Mouse (Mus musculus): Measurements from ENCODE around the gene Foxk2. TPM values are rescaled to one million over a fixed set of nuclear protein-coding genes. Genes with fewer than 3 reads are reported as not detected.
"Not testable (repeated sequence)": the region's sequence is repeated elsewhere in the genome, so short reads cannot be mapped to it uniquely, and the experiment has no call there.

The Foxk2 gene
- polyA plus RNA-seq, 3 experiments from 2014 or later: 6.3 to 8.5 (median 6.6) TPM

DNA sequence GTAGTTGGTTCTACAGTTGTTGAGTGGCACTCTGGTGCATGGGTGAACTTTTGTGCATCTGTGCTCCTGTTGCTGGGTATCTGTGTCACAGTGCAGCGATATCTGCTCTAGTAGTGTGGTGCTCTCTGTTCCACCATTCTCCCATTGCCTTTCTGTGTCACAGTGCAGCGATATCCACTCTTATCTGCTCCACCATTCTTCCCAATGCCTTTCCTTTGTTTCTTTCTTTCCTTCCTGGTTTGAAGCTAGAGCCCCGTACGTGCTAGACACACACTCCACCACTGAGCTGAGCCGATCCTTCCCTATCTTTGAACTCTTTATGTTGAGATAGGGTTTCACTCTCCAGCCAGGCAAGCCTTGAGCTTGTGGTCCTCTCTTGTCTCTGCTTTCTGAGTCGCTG, 23.1 kb downstream of the Foxk2 start:
- no peak for ATAC-seq

DNA sequence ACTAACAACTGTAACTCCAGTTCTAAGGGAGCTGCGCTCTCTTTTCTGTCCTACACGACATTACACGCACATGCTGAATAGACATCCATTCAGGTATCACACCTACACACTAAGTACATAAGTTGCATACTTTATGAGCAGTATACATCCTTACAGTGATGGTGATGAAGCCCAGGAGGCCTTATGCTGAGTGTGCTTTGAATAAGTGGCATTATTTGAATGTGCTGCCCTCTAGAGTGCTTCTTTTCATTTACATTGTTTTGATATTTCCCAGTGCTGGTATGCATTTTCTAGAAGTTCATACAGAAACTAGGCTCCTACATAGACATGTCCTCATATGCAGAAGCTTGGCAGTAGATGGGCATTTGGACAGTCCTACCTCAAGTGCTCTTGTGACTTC, 30.1 kb downstream of the Foxk2 start:
- no peak for ATAC-seq

DNA sequence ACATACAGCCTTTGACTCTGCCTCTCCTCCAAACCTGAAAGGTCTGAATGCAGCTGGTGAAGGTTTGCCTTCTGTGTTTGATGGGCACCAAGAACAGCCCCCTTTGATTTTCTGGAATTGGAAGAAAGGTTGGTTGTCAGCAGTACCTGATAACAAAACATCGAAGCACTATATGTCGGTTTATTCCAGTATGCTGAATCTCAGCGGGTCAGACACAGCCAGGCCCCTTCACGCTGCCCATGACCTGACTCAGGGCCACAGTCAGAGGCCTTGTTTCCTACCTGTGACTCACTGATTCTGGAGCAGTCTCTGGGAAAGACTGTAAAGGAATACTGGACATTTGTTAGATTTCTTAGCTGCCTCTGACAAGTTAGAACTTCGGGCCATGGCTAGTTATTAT, 35.0 kb downstream of the Foxk2 start:
- ATAC-seq: no peak

DNA sequence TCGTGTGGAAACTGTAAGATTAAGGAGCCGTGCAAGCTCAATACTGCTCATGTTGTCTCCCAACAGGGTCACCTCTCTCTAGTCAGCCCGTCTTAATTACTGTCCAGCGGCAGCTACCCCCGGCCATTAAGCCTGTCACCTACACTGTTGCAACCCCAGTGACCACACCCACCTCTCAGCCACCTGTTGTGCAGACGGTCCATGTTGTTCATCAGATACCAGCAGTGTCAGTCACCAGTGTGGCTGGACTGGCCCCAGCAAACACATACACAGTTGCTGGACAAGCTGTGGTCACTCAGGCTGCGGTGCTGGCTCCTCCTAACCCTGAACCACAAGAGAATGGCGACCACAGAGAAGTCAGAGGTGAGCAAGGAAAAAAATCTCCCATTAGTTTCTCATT, 38.7 kb downstream of the Foxk2 start:
- ATAC-seq: no peak

DNA sequence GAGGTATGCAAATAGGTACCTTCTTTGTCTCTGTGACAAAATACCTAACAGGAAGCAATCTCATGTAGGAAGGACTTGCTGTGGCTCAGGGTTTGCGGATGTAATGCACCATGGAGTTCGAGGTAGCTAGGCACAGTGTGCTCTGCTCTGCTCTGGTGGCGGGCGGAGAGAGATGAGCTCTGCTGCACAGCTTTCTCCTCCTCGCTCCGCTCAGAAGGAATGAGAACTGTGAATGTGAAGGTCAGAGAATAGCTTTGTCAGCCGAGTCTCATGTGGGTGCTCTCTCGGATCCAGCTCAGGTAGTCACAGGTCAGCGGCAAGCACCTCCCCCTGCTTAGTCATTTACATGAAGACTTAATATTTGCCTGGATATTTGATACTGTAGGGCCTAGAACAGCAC, 40.5 kb downstream of the Foxk2 start:
- ATAC-seq: no peak

DNA sequence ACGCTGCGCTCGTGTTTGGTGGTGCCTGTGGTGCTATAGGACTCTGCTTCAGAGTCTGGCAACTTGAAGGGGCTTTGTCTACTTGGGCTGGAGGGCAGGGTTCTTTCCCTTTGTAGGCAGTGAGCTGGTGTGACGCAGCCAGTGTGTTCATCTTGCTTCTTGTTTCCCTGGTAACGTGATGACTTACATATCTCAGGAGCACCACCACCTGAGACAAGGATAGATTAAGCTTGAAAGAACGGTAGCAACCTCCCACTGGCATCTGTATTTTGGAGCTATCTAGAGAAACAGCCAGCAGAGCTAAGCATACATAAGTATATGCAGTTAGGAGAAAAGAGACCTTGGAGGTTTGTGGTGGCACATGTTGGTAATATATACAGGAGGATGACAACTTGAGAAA, 45.6 kb downstream of the Foxk2 start:
- ATAC-seq: no peak

DNA sequence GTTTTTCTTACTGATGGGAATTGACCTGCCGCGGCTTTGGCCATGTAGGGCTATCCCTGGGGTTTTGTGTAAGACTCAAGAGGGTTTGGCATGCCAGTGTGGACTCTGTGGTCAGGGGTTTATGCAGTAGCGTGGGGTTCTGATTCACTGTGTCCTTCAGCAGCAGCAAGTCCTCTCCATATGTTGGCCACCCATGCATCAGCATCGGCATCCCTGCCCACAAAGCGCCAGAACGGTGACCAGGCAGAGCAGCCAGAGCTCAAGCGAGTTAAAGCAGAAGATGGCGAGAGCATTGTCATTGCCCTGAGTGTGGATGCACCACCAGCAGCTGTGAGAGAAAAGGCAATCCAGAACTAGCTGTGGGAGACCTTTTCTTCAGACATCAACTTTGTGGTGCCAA, 46.8 kb downstream of the Foxk2 start:
- no peak for ATAC-seq

DNA sequence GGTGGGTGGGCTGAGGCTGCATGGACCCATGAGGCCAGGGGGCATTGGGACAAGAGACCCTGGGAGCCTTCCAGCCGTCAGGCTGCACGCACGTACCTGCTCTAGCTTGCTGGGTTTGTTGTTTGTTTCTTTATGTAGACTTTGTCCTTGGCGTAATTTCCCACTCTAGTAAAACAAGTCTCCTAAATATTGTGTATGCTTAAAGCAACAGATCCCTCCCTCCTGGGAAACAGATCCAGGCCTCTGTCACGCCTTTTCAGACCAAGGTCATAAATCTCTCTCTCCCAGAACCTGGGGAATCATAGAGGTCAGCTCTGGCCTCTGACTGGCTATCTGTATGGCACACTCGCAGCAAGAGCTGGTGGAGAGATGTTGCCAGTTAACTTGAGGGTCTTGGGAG, 47.9 kb downstream of the Foxk2 start:
- ATAC-seq: not testable (repeated sequence)

DNA sequence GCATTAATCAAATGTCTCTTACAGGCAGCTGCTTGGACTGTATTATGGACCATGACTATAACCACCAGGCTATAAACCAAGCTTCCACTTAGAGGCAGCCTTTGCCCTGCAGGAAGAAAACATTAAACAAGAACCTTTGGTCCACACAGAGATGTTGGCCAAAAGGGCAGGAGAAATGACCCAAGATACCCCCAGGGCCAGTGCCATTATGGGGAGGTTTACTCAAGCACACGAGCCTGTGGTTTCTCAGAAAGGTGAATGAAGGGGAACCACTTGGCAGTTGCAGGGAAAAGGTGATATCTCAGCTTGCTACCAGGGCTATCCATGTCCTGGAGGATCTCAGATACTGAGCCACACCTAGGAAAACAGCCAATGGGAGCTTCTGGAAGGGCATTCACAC, 66.2 kb downstream of the Foxk2 start:
- no peak for ATAC-seq

DNA sequence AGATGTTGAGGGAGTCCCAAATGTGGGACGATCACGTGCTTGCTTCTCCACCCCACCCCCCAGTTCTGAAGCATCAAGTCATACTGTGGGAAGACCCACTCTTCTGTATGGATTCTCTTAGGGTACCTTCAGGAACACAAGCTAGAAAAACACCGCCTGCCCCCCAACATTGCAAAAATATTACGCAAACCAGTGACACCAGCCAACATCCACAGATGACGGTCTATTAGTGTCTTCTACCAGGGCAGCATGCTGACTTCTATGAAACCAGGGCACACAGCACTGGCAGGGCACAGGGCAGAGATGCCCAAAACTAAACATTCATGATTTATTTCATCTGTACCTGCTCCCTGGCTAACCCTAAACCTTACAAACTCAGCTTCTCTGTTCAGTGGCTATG, 66.9 kb downstream of the Foxk2 start:
- no peak for ATAC-seq

DNA sequence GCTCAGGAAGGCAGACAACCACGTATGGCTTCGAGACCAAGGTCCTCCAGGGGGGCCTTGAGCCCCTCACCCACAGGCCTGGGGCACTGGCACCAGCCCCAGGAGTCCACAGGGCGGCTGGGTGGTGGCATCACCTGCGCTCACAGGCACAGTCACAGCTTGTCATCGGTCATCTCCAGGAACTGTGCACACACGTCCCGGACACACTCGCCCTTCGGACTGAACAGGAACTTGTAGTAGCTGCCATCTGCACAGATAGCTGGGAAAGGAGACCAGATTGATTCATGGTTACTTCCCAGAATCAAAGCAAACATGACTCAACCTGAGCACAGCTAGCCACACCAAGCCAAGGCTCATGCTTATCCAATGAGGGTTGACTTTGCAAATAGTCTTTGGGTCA, 68.4 kb downstream of the Foxk2 start:
- ATAC-seq: no peak

DNA sequence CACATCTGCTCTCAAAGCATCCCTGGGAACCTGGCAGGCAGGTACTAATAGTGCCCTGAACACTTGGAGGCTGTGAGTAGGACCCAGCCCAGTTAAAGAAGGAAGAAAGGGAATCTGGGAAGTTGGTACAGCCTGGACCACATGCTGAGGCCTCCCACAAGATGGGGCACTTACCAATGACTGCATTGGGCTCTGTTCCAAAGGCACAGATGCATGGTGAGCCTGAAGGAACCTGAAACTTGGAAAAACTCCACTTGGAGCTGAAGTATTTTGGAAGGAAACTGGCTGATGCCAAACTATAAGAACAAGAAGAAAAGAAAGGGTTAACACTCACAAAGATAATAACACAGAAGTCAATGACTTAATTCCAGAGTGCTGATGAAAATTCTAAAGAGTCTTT, 68.8 kb downstream of the Foxk2 start:
- no peak for ATAC-seq

DNA sequence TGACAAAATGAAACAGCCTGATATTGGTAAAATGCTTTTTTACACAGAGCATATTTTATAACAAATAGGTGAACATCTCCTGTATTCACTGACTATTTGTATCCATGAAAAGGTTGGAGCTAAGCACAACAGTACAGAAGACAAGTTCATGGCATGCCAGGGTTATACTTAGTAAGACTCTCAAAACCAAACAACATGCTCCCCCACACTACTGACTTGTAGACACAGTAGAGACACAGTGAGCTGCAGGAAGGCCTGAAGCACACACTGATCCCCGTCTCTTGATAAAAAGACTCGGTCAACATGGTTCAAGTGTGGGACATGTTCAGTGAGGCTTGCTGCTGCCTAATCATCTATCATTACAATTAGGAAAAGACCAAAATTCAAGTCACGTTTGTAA, 71.9 kb downstream of the Foxk2 start:
- no peak for ATAC-seq

DNA sequence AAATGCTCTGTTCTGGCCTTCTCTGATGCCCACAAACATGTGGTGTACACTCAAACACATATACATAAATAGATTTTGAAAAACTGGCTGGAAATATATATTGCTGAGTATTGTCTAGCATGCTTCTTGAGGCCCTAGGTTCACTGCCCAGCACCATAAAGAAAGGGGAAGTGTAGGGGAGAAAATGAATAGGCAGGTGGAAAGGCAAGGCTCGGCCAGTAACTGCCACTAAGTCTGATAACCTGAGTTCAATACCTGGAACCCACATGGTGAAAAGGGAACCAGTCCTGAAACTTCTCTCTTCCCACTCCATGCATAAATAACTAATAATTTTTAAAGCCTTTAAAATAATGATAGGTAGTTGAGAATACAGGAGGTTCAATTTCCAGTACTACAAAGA, 79.9 kb downstream of the Foxk2 start:
- no peak for ATAC-seq

DNA sequence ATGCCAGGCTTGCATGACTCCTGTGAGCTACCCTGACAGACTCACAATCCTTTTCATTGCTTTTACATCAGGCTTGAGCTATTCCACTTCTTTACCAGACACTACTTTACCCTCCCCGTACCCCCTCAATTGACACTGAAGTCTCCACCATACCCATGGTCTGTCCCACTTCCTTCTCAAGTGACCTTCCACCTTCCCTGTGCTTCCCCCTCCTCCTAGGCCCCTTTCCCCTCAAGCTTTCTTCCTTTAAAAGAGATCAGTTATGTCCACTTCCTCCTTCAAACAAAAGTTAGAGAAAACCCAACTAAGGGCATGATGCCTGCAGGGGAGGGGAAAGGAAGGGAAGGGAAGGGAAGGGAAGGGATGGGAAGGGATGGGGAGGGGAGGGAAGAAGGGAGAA, 80.5 kb downstream of the Foxk2 start:
- no peak for ATAC-seq

DNA sequence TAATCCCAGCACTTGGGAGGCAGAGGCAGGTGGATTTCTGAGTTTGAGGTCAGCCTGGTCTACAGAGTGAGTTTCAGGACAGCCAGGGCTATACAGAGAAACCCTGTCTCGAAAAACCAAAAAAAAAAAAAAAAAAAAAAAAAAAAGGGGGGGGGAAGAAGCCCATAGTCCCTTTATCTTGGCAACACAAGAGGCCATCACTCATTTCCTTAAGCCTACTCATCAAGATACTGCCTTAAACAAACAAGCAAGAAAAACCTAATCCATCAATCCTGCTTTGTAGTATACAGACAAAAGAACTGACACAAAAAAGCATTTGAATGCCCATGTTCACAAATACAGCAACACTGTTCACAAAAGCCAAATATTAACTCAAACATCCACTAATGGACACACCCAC, 82.6 kb downstream of the Foxk2 start:
- ATAC-seq: not testable (repeated sequence)

DNA sequence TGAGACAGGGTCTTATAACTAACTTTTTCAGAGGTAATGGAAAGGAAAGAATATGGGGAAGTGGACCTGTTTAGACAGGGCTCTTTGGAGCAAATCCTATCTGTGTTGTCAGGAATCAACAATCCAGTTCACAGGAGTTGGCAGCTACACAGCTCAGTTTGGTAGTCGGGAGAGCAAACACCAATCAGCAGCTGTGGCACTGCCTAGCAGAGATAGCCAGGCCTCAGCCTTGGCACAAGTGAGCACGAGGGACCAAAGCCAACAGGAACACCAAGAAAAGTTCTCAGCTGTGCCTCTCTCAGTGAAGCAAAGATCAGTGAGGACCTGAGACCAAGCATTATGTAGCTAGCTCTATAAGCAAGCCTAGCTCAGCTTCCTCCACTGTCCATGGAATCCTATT, 87.2 kb downstream of the Foxk2 start:
- no peak for ATAC-seq

DNA sequence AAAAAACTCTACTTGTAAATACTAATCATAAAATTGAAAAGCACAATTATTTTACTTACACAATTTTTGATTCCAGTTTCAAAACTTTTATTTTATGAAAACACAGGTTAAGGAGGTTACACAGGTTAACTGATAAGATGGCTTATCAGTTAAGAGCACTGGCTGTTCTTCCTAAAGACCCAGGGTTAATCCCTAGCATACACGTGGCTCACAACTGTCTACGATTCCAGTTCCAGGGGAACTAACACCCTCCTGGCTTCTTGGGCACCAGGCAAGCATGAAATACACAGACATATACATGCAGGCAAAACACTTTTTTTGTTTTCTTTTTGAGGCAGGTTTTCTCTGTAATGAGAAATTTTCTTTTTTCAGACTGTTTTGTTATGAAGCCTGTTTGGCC, 88.4 kb downstream of the Foxk2 start:
- no peak for ATAC-seq

DNA sequence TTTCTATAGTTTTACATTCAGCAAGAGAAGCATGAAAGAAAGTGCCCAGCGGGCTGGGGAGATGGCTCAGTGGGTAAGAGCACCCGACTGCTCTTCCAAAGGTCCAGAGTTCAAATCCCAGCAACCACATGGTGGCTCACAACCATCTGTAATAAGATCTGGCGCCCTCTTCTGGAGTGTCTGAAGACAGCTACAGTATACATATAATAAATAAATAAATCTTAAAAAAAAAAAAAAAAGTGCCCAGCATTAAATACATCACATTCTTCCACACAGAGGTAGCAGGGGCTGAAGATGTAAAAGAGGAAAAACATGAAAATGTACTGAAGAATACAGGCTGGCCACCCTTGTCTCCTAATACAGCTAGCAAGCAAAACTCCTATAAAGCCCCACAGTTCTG, 88.9 kb downstream of the Foxk2 start:
- ATAC-seq: not testable (repeated sequence)

DNA sequence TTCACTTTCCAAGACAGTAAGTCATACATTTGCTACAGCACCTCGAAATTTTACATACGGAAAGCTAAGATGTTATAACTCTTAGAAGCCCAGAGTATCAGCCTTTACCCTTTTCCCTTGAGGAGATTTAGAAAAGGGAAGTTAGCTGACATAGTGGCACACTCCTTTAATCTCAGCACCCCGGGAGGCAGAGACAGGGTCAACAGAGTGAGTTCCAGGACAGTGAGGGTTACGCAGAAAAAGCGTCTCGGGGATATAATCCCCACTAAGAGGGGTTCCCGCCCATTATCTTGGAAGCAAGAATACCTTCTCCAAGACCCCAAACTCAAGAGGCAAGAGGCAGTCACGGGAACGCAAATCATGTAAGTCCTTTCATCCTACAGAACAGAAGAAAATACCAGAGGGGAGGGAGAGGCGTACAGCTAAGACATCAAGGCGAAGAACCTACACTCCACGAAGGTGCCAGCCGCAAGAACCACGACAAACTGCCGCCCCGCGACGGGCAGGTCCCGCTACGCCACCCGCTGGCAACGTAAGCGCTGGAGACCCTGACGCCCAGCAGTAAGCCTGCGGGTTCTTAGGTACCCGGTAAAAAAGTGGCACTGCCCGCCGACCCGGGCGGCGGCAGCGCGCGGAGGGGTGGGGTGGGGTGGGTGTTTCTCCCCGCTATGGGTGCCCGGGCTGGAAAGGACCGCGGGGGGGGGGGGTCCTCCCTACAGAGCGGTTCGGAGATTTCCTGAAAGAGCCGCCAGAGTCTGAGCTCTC, 93.7 kb downstream of the Foxk2 start:
- peak; percentile 26 for ATAC-seq

DNA sequence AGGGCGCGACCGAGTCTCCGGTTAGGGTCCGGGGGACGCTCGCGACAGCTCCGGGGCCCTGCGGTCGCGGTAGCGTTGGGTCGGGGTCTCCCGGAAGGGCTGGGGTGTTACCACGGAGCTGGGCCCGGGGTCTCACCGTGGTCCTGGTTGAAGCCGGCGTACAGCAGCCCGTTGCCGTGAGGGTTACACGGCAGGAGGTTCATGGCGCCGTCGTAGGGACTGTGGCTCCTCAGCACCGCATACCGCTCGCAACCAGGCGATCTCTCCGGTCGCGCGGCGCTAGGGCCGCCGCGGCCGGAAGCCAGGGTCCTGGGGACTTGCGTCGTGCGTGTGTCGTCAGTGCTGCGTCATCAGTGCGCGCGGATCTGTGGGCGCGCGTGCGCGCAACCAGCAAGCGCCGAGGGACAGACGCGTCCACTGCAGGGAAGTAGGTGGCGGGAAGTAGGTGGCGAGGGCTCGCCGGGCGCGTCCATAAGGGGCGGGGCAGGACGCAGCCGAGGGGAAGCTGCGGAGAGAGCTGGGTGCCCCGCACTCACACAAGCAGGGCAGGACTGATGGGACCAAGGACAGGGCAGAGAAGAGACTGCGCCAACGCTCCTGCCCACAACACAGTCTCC, 94.4 kb downstream of the Foxk2 start, which contains the start of gene Wdr45b:
Wdr45b (minus strand) TSS at position 355 of the 617 bp plus-strand sequence.
- peak; percentile 87 for ATAC-seq
